Comparison of ENCODE assay signal across 15 mouse cellular contexts in genomic region chr11:119564383-119564782, GRCm38 (mm10).
"Had no signal": no experiment of that assay in that cellular context is flagged by ENCODE, and none has a peak within 500 bp of the region (broad histone marks: within the 10 kb centered on the region; RNA-seq: fewer than 3 reads in every experiment).

No protein-coding gene starts in this region.

- DNase-seq: kidney, adult 9 months; kidney, postnatal 14 days; kidney, postnatal 4 days; liver, embryonic 13.5 days; lung, adult 2 months; lung, postnatal 14 days; lung, postnatal 4 days; thymus, adult 18-20 months; thymus, postnatal 14 days had no signal

- H3K9me3 ChIP-seq: limb, embryonic 10.5 days; limb, embryonic 13.5 days; liver, embryonic 13.5 days; neural tube, embryonic 13.5 days had no signal

- ATAC-seq: midbrain, embryonic 16.5 days had no signal

- H3K27ac ChIP-seq: limb, embryonic 10.5 days; limb, embryonic 13.5 days; liver, embryonic 13.5 days had no signal

- H3K4me2 ChIP-seq: limb, embryonic 13.5 days; liver, embryonic 13.5 days; midbrain, embryonic 11.5 days; neural tube, embryonic 13.5 days had no signal

- H3K4me3 ChIP-seq: limb, embryonic 10.5 days; limb, embryonic 13.5 days; liver, embryonic 13.5 days; myocyte; neural tube, embryonic 13.5 days had no signal

- H3K36me3 ChIP-seq: limb, embryonic 10.5 days; limb, embryonic 13.5 days; liver, embryonic 13.5 days; neural tube, embryonic 13.5 days had no signal

- H3K4me1 ChIP-seq: liver, embryonic 13.5 days had no signal

- H3K9ac ChIP-seq: limb, embryonic 13.5 days; liver, embryonic 13.5 days; neural tube, embryonic 13.5 days had no signal
